Mouse (Mus musculus) spleen, adult 2 months (tissue): ENCODE results near the gene E4f1.

Source experiments
- CTCF ChIP-seq: fragments of 200-500 bp; IDR thresholded peaks from 2 replicates; pipeline ENCODE4 v1.5.1; 2011; ENCODE audit warnings: mild to moderate bottlenecking, inconsistent platforms; ENCODE audit not compliant: insufficient read depth, insufficient read length, insufficient replicate concordance; ENCODE audit errors: extremely low read depth
- POLR2A ChIP-seq: fragments of 200-500 bp; IDR thresholded peaks from 2 replicates; pipeline ENCODE4 v1.6.1; 2011; ENCODE audit warnings: low read depth, low read length, inconsistent platforms

- no peak for TF ChIP-seq POLR2A
- no peak for TF ChIP-seq CTCF
Observed at GRCm38 (mm10) chr17:24485090-24485860, 15.2 kb upstream of the E4f1 start.
